Mouse (Mus musculus) heart, postnatal 25 days (tissue): Measurements from ENCODE around the gene Kalrn. TPM values are rescaled to one million over a fixed set of nuclear protein-coding genes. Genes with fewer than 3 reads are reported as not detected.
A peak's percentile ranks its signal among the peaks of the same experiment; 100 is the strongest.

Experiments used
- DNase-seq: peaks from one replicate; pipeline ENCODE4 v3.0.0; 2022; ENCODE audit warnings: low spot score
- intact Hi-C: fragments of 180-260 bp; cut with DNase I; formaldehyde crosslinking; loops from one replicate; pipeline ENCODE4 v1.15.1; 2025
- total RNA-seq, 2 experiments: library from RNA; stranded (reverse); gene quantifications; 2 replicates each; pipeline ENCODE4 v1.2.3; 2021

Kalrn gene
- 10 to 100 TPM; 26.6 to 31.3 TPM for total RNA-seq

GRCm38 (mm10) chr16:34573151-34573802, at the start of gene Kalrn:
Kalrn (minus strand) TSS chr16:34573532.
- intact Hi-C loops, result loop anchor here (2.0 to 5.0 kb wide), 3 partner anchors 40 to 226 kb away; no protein-coding TSS in a partner anchor
- peak; percentile 87 for DNase-seq

GRCm38 (mm10) chr16:34614021-34614420, 40.7 kb upstream of the Kalrn start:
- no peak for DNase-seq
- intact Hi-C loops, result no loop called here

- DNase-seq, result no peak
- intact Hi-C loops, result no loop called here
These were observed 36.8 kb upstream of the Kalrn start for GRCm38 (mm10) chr16:34610137-34610536.

- intact Hi-C loops, result loop anchor here (1.0 to 5.0 kb wide), 4 partner anchors 75 to 408 kb away; no protein-coding TSS in a partner anchor
- DNase-seq, result peak; percentile 17
These were observed 32.3 kb upstream of the Kalrn start for GRCm38 (mm10) chr16:34605679-34606078.

- intact Hi-C loops, result loop anchor here (2.0 kb wide), 2 partner anchors 73 to 299 kb away; no protein-coding TSS in a partner anchor
These were observed 30.5 kb upstream of the Kalrn start for GRCm38 (mm10) chr16:34603854-34604253.

GRCm38 (mm10) chr16:34603076-34603475, 29.7 kb upstream of the Kalrn start:
- DNase-seq, result no peak
- intact Hi-C loops, result no loop called here

More at GRCm38 (mm10) chr16:34603854-34604253, 30.5 kb upstream of the Kalrn start:
- DNase-seq, result no peak

- DNase-seq, result no peak
- intact Hi-C loops, result no loop called here
These were observed 28.6 kb upstream of the Kalrn start for GRCm38 (mm10) chr16:34601954-34602353.

GRCm38 (mm10) chr16:34595294-34595693, 22.0 kb upstream of the Kalrn start:
- intact Hi-C loops, result no loop called here
- no peak for DNase-seq

GRCm38 (mm10) chr16:34594597-34595262, 21.4 kb upstream of the Kalrn start:
- intact Hi-C loops, result no loop called here

GRCm38 (mm10) chr16:34592696-34593095, 19.4 kb upstream of the Kalrn start:
- intact Hi-C loops, result no loop called here
- no peak for DNase-seq

More at GRCm38 (mm10) chr16:34594597-34595262, 21.4 kb upstream of the Kalrn start:
- no peak for DNase-seq

- intact Hi-C loops, result no loop called here
- DNase-seq, result no peak
These were observed 18.6 kb upstream of the Kalrn start for GRCm38 (mm10) chr16:34591934-34592333.

GRCm38 (mm10) chr16:34579671-34580326, 6.5 kb upstream of the Kalrn start:
- intact Hi-C loops, result no loop called here

GRCm38 (mm10) chr16:34573856-34574491, 642 bp upstream of the Kalrn start:
- intact Hi-C loops, result loop anchor here (2.0 to 5.0 kb wide), 3 partner anchors 41 to 227 kb away; no protein-coding TSS in a partner anchor
- no peak for DNase-seq

More at GRCm38 (mm10) chr16:34579671-34580326, 6.5 kb upstream of the Kalrn start:
- DNase-seq, result no peak

GRCm38 (mm10) chr16:34572406-34573150, 754 bp downstream of the Kalrn start:
- intact Hi-C loops, result loop anchor here (2.0 to 5.0 kb wide), 3 partner anchors 40 to 225 kb away; no protein-coding TSS in a partner anchor
- peak; percentile 16 for DNase-seq

- intact Hi-C loops, result loop anchor here (2.0 to 5.0 kb wide), 3 partner anchors 39 to 225 kb away; no protein-coding TSS in a partner anchor
These were observed 1.4 kb downstream of the Kalrn start for GRCm38 (mm10) chr16:34571931-34572405.

GRCm38 (mm10) chr16:34569897-34570296, 3.4 kb downstream of the Kalrn start:
- DNase-seq, result no peak
- intact Hi-C loops, result loop anchor here (5.0 kb wide), 2 partner anchors 78 to 223 kb away; no protein-coding TSS in a partner anchor

More at GRCm38 (mm10) chr16:34571931-34572405, 1.4 kb downstream of the Kalrn start:
- DNase-seq, result no peak

GRCm38 (mm10) chr16:34568831-34569230, 4.5 kb downstream of the Kalrn start:
- intact Hi-C loops, result no loop called here
- no peak for DNase-seq

GRCm38 (mm10) chr16:34563593-34564280, 9.6 kb downstream of the Kalrn start:
- DNase-seq, result no peak
- intact Hi-C loops, result no loop called here
